Mouse (Mus musculus) lung, postnatal 36 days (tissue): ENCODE measurements around the gene Tprkb.
"Not testable (repeated sequence)": the region's sequence is repeated elsewhere in the genome, so short reads cannot be mapped to it uniquely, and the experiment has no call there.

Experiments
- DNase-seq: peaks from one replicate; pipeline ENCODE4 v3.0.0; 2022; ENCODE audit warnings: mixed read lengths

The Tprkb gene

DNA sequence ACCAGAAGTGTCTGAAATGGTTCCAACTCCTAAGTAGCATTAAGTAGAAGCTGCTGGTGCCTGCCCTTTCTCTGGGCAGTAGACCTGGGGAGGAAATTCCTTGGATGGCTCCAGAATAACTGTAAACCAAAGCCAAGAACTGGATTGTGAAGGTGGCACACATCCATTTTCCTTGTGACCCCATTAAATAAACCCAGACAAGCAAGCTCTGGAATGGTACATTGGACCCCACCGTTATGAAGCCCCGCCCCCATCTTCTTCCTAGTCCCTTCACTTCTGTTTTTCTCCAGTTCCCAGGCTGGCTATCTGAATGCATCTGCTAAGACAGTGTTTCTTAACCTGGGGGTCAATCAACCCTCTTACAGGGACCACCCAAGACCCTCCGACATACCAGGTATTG lies at the start of gene Tprkb:
Tprkb (plus strand) TSS at position 279 of the 400 bp plus-strand sequence.
- DNase-seq, result peak; percentile 45

DNA sequence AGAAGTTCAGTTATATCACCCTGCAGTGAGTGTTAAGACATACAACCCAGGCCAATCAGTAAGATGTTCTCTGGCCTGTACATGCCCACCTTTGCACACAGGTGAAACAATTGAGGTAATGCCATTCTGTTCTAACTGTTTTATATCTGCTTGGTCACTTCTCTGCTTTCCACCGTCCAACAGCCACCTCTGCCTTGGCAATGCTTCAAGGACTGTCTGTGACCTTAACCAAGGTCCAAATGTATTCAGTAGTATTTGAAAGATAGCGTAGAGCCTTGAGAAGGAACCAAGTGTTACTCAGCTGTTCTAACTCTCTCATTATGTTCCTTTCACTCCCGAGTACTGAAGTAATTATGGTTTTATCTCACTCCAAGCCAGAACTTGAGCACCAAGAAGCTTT lies 49.1 kb upstream of the Tprkb start:
- DNase-seq, result no peak

DNA sequence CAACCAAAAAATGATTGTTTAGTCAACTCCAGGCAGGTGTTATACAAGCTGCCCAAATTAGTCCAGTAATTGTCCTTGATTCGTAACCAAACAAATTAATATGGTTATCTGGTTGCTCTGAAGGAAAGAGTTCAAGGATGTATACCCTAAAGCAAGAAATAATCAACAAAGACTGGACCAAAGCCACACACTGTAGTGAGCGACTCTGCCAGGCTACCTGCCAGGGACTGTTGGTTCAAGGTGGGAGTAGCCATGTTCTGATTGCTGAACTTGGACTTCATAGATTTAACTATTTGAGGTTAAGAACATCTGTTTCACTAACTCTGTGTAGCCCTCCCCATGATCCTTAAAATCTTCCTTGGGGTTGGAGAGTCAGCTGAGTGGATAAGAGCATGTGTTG lies 48.5 kb upstream of the Tprkb start:
- no peak for DNase-seq

DNA sequence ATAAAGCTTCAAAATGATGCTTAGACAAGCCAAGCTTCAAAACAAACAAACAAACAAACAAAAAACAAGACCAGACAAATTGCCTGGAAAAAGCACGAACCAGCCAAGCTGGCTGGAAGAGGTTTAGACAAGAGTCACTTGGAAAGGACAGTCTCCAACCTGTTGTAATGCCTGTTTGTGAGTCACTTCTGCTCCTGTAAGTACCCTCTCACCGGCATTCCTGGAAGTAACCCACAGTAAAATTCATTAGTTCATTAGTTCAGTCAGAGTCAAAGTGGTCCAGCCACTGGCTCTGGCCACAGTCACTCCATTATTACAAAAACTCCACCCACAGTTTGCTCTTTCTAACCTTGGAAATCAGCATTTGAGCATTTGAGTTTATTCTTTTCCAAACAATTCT lies 47.8 kb upstream of the Tprkb start:
- DNase-seq, result no peak

DNA sequence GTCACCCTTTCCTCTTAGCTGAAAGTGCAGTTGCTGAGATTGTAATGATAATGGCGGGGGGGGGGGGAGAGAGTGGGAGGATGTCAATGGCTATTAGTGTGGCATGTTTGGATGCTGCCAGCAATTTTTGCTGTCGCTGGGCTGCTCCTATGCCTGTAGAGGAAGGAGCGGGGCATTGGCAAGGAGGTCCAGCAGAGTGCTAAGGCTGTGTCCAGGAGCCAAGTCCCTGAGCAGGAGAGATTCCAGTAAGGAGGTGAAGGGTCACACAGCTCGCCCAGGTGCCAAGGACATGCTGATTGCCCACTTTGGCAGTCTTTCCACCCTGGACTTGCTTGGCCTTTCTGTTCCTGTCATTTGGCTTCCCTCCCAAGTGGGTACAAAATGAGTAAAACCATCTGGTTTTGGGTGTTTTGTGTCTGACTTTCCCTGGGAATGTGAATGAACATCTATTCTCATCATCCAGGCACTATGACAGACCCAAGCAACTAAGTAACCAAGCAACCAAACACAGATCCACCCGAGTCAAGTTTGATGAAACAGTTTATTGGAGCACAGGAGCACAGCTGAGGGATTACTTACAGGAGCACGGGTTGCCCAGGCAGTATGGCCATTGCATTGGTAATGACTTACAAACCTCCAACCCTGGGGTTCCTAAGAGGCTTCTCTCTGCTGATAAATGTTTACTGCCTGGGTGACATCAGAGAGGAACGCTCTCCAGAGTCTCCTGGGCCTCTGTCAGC lies 46.6 kb upstream of the Tprkb start:
- DNase-seq, result peak; percentile 4

DNA sequence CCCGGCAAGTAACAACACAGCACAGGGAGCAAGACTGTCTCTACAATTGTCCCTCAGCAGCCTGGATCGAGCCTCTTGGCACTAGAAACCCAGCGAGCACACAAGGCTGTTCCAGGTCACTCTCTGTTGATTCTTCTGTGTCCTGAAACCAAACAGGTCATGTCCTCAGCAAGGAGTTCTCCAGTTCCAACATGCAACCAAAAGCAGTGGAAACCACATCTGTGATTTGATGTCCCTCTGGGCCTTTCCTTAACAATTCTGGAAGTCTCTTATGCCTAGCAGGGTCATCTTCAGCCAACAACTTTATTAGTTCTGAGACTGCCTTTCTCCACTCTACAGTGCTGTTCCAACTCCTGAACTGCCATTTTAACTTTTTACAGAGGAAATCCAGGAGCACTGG lies 45.5 kb upstream of the Tprkb start:
- not testable (repeated sequence) for DNase-seq

DNA sequence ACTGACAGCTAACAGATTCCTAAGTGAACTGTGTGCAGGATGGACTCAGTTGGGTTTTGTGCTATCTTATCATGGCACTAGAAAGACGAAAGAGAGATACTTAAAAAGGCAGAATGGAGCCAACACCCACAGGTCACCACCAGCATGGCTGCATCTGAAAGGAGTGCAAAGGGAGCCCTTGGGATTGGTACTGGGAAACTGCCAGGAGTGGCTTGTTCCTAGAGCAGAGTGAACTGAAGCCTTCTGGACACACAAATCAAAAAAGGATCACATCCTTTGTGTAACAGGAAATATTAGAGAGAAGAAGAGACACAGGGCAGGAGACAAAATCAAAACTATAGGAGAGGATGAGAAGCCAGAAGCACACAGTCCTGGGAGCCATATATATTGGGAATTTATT lies 44.7 kb upstream of the Tprkb start:
- DNase-seq, result not testable (repeated sequence)

DNA sequence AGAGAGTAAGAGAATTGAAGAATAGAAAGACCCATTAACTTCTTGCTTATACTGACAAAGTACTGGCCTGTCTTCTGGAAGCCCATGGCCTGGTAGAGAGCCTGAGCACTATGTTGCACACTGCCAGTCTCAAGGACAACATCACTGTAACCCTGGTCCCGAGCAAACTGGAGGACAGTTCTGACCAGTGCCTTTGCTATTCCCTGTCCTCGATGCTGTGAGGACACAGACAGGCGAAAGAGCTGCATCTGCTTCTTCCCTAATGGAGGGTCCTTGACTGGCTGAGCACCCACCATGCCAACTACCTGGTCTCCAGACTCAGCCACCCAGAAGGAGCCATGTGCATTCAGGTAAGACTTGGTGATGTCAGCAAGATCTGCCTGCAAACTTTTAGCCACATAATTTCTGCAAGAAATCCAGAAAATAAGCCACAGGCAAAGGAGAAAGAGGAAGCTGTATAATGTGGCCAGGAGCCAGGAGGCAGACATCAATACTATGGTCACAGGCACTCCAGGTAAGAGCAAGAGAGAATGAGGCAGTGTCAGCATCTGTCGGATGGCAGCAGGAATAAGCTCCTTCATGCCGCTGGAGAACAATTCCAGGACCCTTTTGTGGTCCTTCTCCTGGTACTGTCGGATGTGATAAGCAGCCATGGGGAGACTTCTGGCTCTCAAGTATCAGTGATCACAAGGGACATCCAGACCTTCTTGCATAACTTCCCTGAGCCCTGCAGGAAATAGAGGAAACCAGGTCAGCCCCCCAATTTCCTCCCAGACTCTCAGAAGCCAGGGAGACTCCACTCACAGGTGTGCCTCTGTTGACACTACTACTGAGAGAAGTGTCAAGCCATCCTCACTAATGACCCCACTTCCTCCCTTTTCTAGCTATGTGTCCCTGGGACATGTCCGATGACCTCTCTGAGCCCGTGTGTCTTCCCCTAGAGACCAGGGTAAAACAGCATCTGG lies 43.7 kb upstream of the Tprkb start:
- no peak for DNase-seq

DNA sequence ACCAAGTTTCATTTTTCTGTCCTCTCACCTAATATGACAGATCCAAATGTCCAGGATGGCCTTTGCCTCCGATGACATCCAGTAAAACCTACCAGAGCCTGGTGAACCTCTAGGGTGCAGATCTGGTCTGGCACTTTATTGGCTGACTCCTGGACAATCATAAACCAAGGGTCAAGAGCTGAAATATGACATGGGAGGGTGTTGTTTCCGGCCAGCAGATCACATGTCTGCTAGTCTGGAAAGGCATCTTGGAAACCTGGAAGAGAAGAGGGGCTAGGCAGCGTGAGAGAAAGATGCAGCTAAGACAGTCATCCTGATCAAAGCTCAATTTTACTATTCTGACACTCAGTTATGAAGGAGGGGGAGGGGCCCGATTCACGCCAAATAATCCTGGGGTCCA lies 42.7 kb upstream of the Tprkb start, which contains the start of gene Nat8f2:
Nat8f2 (minus strand) TSS at position 153 of the 400 bp plus-strand sequence.
- DNase-seq, result not testable (repeated sequence)

DNA sequence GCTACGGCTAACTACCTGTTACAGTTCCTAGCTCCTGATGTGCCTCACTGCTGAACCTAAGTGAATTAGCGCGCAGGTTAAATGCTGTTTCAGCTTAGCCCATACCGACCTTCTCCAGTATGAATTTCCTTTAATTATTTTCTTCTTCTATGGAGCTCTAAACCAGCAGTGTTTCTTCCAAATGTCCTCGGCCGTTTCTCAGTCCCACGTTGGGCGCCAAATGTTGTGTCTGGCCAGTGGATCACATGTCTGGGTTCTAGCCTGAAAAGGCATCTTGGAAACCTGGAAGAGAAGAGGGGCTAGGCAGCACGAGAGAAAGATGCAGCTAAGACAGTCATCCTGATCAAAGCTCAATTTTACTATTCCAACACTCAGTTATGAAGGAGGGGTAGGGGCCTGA lies 28.4 kb upstream of the Tprkb start:
- DNase-seq, result not testable (repeated sequence)

DNA sequence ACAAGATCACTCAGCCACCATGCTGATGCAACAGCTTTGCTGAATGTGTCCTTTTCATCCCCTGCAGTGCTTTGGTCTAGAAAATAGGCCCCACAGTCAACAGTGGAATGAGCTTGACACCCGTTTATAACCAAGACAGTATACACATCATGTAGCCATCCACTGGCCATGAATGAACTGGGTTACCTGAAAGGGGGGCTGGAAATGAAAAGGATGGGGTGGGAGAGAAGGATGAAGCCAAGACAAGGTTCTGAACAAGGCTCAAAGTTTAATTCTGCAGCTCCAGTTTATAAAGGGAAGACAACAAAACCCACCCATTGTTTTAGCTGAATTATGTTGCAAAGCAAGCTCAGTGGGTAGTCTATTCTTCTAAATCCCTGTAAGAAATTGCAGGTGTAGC lies 27.4 kb upstream of the Tprkb start:
- DNase-seq, result no peak

DNA sequence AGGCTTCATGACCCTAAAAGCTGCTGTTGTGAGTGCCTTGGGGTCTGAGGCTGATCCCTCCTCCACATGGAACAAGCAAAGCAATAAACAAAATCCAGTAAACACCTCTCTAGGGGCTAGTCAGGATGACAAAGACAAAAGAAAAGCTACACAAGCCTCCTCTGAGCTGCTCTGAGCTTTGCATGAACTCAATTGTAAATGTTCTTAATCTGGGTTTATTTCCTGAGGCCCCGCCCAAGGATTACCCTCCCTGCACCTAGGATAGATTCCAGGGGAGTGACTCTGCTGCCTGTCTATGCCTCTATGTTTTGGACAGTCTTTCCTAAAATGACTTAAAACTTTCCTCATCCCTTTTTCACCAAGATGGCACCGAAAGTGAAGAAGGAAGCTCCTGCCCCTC lies 22.7 kb upstream of the Tprkb start:
- no peak for DNase-seq

DNA sequence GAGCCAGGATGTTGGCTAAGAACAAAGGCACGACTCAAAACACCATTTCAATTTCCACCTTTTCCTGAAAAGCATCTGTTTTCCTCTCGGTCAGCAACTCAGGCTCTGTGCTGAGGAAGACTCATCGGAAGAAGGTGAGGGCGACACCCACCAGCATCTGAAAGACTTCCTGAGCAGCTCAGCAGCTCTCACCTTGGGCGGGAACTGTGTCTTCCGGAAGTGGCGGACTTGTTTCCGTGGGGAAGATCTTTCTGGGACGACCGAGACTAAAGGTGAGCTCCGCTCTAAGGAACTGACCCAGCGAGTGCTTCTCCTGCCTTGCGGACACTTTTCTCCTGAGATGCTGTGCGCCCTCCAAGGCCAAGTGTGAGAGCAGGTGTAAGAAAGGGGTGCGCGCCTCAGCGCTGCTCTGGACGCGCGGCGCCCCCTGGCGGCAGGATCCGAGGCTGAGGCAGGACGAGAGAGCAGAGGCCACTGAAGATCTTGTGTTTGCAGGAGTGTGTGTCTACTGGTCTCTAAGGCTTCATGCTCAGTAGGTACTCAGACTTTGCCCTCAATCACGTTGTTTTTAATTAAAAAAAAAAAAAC lies 16.5 kb upstream of the Tprkb start:
- peak; percentile 38 for DNase-seq

DNA sequence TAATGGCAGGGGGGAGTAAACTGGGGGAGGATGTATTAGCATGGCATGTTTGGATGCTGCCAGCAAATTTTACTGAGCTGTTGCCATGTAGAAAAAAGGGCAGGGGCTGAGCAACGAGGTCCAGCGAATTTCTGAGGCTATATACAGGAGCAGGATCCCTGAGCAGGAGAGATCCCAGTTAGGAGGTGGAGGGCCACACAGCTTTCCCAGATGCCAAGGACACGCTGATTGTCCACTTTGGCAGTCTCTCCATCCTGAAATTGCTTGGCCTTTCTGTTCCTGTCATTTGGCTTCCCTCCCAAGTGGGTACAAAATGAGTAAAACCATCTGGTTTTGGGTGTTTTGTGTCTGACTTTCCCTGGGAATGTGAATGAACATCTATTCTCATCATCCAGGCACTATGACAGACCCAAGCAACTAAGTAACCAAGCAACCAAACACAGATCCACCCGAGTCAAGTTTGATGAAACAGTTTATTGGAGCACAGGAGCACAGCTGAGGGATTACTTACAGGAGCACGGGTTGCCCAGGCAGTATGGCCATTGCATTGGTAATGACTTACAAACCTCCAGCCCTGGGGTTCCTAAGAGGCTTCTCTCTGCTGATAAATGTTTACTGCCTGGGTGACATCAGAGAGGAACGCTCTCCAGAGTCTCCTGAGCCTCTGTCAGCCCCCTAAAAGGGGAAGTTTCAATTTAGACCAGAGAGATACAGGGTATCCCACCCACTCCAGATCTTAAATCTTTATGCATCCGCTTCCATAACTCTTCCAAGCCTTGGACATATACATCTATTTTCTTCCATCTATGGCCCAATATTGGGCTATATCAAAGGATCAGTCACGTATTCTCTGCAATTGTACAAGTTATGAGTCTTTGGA lies 12.8 kb upstream of the Tprkb start:
- not testable (repeated sequence) for DNase-seq

DNA sequence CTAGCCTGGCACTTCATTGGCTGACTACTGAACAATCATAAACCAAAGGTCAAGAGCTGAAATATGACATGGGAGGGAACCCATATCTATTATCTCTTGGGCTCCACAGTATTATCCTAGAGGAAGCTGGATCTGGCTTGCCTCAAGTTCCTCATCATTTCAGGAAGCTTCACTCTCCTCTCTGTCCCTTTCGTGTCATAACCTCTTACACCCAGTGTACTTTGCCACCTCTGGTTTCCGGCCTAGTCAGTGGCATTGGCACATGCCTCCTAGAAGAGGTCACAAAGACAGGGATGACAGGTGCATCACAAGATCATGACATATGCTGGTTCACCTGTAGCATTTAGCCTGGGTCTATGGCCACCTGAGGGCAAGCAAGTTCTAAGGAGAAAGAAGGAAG lies 9.4 kb upstream of the Tprkb start:
- DNase-seq, result no peak

DNA sequence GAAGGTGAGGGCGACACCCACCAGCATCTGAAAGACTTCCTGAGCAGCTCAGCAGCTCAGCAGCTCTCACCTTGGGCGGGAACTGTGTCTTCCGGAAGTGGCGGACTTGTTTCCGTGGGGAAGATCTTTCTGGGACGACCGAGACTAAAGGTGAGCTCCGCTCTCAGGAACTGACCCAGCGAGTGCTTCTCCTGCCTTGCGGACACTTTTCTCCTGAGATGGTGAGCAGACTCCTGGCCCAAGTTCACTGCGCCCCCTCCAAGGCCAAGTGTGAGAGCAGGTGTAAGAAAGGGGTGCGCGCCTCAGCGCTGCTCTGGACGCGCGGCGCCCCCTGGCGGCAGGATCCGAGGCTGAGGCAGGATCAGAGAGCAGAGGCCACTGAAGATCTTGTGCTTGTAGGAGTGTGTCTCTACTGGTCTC lies 7.0 kb upstream of the Tprkb start, which contains the start of gene Nat8f4:
Nat8f4 (minus strand) TSS at position 243 of the 420 bp plus-strand sequence.
- peak; percentile 88 for DNase-seq

DNA sequence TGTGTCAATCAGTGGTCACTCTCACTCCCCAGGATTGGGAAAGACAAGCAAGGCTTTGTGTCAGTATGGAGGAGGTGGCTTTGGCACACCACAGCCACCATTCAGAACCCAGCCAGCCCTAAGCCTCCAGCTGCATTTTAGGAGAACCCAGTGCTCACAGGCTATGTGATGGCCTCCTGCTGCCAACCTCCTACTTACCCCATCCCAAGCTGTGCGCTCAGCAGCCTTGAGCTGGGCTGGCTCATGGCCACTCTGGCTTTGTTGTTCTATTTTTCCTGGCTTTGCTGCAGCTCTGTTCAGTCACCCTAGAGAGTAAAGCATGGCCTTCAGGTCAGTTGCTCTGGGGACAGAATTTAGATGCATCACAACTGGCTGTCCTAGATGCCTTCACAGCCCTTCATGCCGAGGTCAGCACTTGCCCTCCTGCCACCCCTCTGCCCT lies 4.7 kb upstream of the Tprkb start:
- DNase-seq, result not testable (repeated sequence)

DNA sequence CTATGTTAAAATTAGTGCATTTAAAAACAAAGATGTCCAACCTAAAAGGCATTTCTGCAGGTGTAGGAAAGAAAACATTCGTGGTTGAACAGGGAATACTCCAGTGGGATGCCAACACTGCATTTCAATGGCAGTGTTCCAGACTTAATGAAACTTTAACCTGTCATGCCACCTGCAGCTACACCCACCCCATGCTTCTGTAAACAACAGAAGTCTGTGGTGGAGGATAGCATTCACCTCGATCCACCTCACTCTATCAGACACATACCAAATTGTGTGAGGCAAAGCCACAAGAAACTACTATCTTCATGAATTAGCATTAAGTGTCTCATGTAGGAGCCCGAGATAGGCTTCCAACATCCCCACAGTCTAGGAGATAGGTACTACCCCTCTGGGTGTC lies 3.3 kb upstream of the Tprkb start:
- DNase-seq, result no peak

DNA sequence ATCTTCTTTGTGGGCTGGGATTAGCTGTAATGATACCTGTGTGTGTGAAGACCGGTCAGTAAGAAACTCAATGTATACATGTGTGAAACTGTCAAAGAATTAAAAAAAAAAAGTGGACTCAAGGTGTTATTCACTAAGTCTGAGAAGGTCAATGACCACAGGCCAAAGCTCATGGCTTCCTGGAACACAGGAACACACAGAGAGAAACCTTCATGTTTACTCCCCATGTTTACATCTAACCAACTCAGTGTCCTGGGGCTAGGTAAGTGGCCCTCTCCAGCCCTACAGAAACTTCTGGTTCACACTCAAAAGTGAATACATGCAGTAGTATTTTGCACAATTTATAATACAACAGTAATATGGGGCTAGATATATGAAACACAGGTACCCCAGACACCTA lies 2.0 kb upstream of the Tprkb start:
- DNase-seq, result no peak

DNA sequence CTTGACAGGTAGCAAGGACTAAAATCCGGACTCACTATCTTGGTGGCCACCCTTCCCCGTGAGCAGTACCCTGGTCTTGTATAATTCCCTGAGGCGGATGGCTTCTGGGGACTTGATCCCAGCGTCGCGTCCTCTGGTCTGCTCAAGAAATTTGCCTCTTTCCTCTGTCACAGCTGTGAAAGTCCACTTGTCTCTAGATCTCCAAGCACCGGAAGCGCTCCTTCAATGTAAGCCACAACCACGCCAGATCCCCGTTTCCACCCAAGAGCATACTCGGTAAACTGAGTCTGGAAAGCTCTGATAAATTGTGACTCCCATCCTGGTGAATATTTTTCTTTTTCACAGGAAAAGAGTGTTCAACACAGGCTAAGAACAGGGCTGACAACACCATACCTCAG lies 3.5 kb downstream of the Tprkb start:
- DNase-seq, result no peak

DNA sequence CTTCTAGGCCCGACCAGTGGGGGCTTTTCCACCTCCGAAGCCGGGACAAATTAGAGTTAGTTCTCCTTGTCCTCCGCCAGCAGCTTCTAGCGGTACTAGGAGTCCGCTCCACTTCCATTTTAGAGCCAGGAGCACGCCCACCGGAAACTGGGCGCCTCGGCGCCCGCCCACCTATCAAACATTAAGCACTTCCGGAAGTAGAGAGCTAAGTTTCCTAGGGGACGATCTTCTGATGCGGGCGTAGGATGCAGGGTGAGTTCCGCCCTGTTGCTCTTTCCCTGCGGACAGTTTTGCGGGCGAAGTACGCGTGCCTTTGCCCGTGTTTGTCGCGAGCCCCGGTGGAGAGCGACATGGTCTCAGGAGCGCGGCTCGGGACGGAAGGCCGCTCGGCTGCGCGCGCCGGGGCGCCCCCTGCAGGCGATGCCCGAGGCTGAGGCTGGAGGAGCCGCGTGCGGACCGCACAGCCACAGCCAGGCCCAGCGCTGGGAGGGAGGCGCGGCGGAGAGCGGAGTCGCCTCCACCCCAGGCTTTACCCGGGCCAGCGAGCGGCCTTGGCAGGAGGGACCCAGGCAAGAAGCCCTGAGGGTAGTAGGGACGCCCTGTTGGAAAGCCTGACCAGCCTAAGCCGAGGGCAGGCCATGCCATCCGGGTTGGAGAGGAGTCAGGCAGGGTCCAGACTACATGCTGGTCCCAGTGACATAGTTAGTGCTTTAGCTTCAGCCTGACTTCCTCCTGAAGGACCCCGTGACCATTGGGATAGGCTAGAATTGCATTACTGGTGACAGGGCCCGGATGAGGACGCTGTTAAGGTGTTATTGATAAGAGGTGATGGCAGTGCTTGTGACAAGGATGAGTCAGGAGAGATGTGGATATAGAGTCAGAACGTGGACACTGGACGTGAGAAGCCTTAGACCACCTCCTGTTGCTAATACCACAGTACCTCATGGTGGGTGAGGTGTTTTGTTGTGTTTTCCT lies 4.2 kb downstream of the Tprkb start, which contains the start of gene Nat8f1:
Nat8f1 (minus strand) TSS at position 149 of the 975 bp plus-strand sequence.
- DNase-seq, result peak; percentile 97
